Mouse (Mus musculus): ENCODE measurements around the gene B3gat3.

- TF ChIP-seq CTCF (IDR thresholded peaks at IDR 0.05; ENCODE audit: control insufficient read depth, insufficient read depth, insufficient read length) (peak; percentile 38), MAX (IDR thresholded peaks at IDR 0.05) (no peak)
These were observed 56.4 kb downstream of the B3gat3 start for GRCm38 (mm10) chr19:8976535-8976934.
